Mouse (Mus musculus) olfactory bulb, adult 2 months (tissue): ENCODE measurements at regions not wholly inside any gene's neighbourhood (a gene's known extent, or its start where the extent isn't known, plus 50 kb on each side); places are given as distances from the start of the nearest gene placed in this dataset.

Experiments
- H3K27ac ChIP-seq: fragments of 200-500 bp; 2 replicates; pipeline ENCODE4 v1.5.1; 2012; ENCODE audit warnings: low read depth, low read length; ENCODE audit not compliant: insufficient read depth
- H3K4me1 ChIP-seq: fragments of 200-500 bp; 2 replicates; pipeline ENCODE4 v1.6.1; 2012; ENCODE audit warnings: low read length; ENCODE audit not compliant: control insufficient read depth, insufficient read depth
- H3K4me3 ChIP-seq: fragments of 200-500 bp; 2 replicates; pipeline ENCODE4 v1.5.1; 2012; ENCODE audit warnings: mild to moderate bottlenecking, low read depth, low read length, moderate library complexity; ENCODE audit not compliant: insufficient read depth
- CTCF ChIP-seq: fragments of 200-500 bp; IDR thresholded peaks from 2 replicates; pipeline ENCODE4 v1.5.1; 2012; ENCODE audit warnings: low read depth, mild to moderate bottlenecking, low read length, moderate library complexity; ENCODE audit not compliant: insufficient read depth
- POLR2A ChIP-seq: fragments of 200-500 bp; IDR thresholded peaks from 2 replicates; pipeline ENCODE4 v1.6.1; 2012; ENCODE audit warnings: mild to moderate bottlenecking, low read depth, low read length, moderate library complexity; ENCODE audit not compliant: insufficient read depth
- WGBS: fragments of 180-500 bp; shearing (Covaris S2); methylation state at CpG from one replicate; pipeline ENCODE4 v1.1.7; 2018; 5-methylcytosine and 5-hydroxymethylcytosine counted together

- H3K4me3 ChIP-seq: no peak overlapping the region
- 74% methylated on average over 7 of the region's 7 CpGs for WGBS
These were observed 158.9 kb downstream of the Rab11fip4 start for GRCm38 (mm10) chr11:79749755-79750434.

GRCm38 (mm10) chr11:79749141-79749540, 158.1 kb downstream of the Rab11fip4 start:
- Histone ChIP-seq H3K27ac (no peak overlapping the region), H3K4me3 (no peak overlapping the region), H3K4me1 (no peaks in the 10 kb centered on the region)
- TF ChIP-seq POLR2A (no peak), CTCF (no peak)
- 96% methylated on average over 10 of the region's 10 CpGs for WGBS

More at GRCm38 (mm10) chr11:79749755-79750434, 158.9 kb downstream of the Rab11fip4 start:
- Histone ChIP-seq H3K27ac (no peak overlapping the region), H3K4me1 (no peaks in the 10 kb centered on the region)
- TF ChIP-seq POLR2A: no peak
- no peak for TF ChIP-seq CTCF

GRCm38 (mm10) chr11:79748606-79749125, 157.7 kb downstream of the Rab11fip4 start:
- WGBS: 93% methylated on average over 7 of the region's 7 CpGs
- TF ChIP-seq CTCF (no peak), POLR2A (no peak)
- Histone ChIP-seq H3K27ac (no peak overlapping the region), H3K4me3 (no peak overlapping the region), H3K4me1 (no peaks in the 10 kb centered on the region)

GRCm38 (mm10) chr11:79747801-79748200, 156.8 kb downstream of the Rab11fip4 start:
- no peak for TF ChIP-seq POLR2A
- no peak for TF ChIP-seq CTCF
- Histone ChIP-seq H3K4me3 (no peak overlapping the region), H3K27ac (no peak overlapping the region), H3K4me1 (no peaks in the 10 kb centered on the region)
- WGBS: 72% methylated on average over 6 of the region's 6 CpGs
